Mouse (Mus musculus): ENCODE measurements around the gene Btrc. TPM values are rescaled to one million over a fixed set of nuclear protein-coding genes. Genes with fewer than 3 reads are reported as not detected.

Btrc gene
- polyA plus RNA-seq, 1 experiment from 2014 or later: 47.4 TPM

- 83% methylated on average over 5 of the region's 5 CpGs for WGBS
- Histone ChIP-seq H3K9me3 (no peaks in the 10 kb centered on the region), H3K27me3 (ENCODE audit: poor library complexity, severe bottlenecking) (0 out of 2 replicates have a peak, but pooled peaks cover 4% of the 10 kb centered on the region), H3K4me3 (no peak overlapping the region), H3K36me3 (replicated peaks) (peaks cover 46% of the 10 kb centered on the region), H3K4me1 (peaks cover 10% of the 10 kb centered on the region), H3K27ac (no peak overlapping the region)
- DNase-seq (ENCODE audit: extremely low spot score, low spot score): no peak
Observed at GRCm38 (mm10) chr19:45529294-45529693, 165.8 kb downstream of the Btrc start.

- Histone ChIP-seq H3K4me1 (peaks cover 21% of the 10 kb centered on the region), H3K4me3 (no peak overlapping the region), H3K27me3 (ENCODE audit: poor library complexity, severe bottlenecking) (peaks cover 14% of the 10 kb centered on the region), H3K36me3 (replicated peaks) (peaks cover 42% of the 10 kb centered on the region), H3K9me3 (no peaks in the 10 kb centered on the region), H3K27ac (no peak overlapping the region)
- 87% methylated on average over 15 of the region's 15 CpGs for WGBS
- DNase-seq (ENCODE audit: extremely low spot score, low spot score): no peak
Observed at GRCm38 (mm10) chr19:45530200-45530995, 166.9 kb downstream of the Btrc start.

- no peak overlapping the region for H3K27ac ChIP-seq
- no peaks in the 10 kb centered on the region for H3K9me3 ChIP-seq
- H3K4me1 ChIP-seq: peaks cover 26% of the 10 kb centered on the region
- H3K36me3 ChIP-seq (replicated peaks): peaks cover 41% of the 10 kb centered on the region
- peaks cover 26% of the 10 kb centered on the region for H3K27me3 ChIP-seq (ENCODE audit: poor library complexity, severe bottlenecking)
- WGBS: 76% methylated on average over 6 of the region's 6 CpGs
- no peak overlapping the region for H3K4me3 ChIP-seq
- DNase-seq (ENCODE audit: extremely low spot score, low spot score): no peak
Observed at GRCm38 (mm10) chr19:45531554-45531953, 168.0 kb downstream of the Btrc start.

- Histone ChIP-seq H3K27ac (no peak overlapping the region), H3K4me1 (peaks cover 26% of the 10 kb centered on the region), H3K27me3 (ENCODE audit: poor library complexity, severe bottlenecking) (peaks cover 42% of the 10 kb centered on the region), H3K36me3 (replicated peaks) (peaks cover 21% of the 10 kb centered on the region), H3K4me3 (no peak overlapping the region), H3K9me3 (no peaks in the 10 kb centered on the region)
- 83% methylated on average over 7 of the region's 7 CpGs for WGBS
- DNase-seq (ENCODE audit: extremely low spot score, low spot score): no peak
Observed at GRCm38 (mm10) chr19:45533617-45534016, 170.1 kb downstream of the Btrc start.

GRCm38 (mm10) chr19:45535214-45535735 lies 171.7 kb downstream of the Btrc start:
- WGBS: 88% methylated on average over 8 of the region's 8 CpGs
- peaks cover 58% of the 10 kb centered on the region for H3K27me3 ChIP-seq (ENCODE audit: poor library complexity, severe bottlenecking)

GRCm38 (mm10) chr19:45535929-45536328 lies 172.4 kb downstream of the Btrc start:
- no peaks in the 10 kb centered on the region for H3K9me3 ChIP-seq
- no peak overlapping the region for H3K27ac ChIP-seq
- H3K4me3 ChIP-seq: no peak overlapping the region
- peaks cover 29% of the 10 kb centered on the region for H3K4me1 ChIP-seq
- peaks cover 65% of the 10 kb centered on the region for H3K27me3 ChIP-seq (ENCODE audit: poor library complexity, severe bottlenecking)
- H3K36me3 ChIP-seq (replicated peaks): no peaks in the 10 kb centered on the region
- DNase-seq (ENCODE audit: extremely low spot score, low spot score): no peak
- 72% methylated on average over 6 of the region's 6 CpGs for WGBS

More at GRCm38 (mm10) chr19:45535214-45535735, 171.7 kb downstream of the Btrc start:
- H3K27ac ChIP-seq: no peak overlapping the region
- peaks cover 26% of the 10 kb centered on the region for H3K4me1 ChIP-seq
- H3K36me3 ChIP-seq (replicated peaks): peaks cover 4% of the 10 kb centered on the region; the same call in 1 of the 2 replicates
- no peak for DNase-seq (ENCODE audit: extremely low spot score, low spot score)
- H3K4me3 ChIP-seq: no peak overlapping the region
- no peaks in the 10 kb centered on the region for H3K9me3 ChIP-seq

GRCm38 (mm10) chr19:45537505-45537904 lies 174.0 kb downstream of the Btrc start:
- peaks cover 37% of the 10 kb centered on the region for H3K4me1 ChIP-seq
- 61% methylated on average over 1 of the region's 1 CpGs for WGBS
- peaks cover 80% of the 10 kb centered on the region for H3K27me3 ChIP-seq (ENCODE audit: poor library complexity, severe bottlenecking)
- no peak for DNase-seq (ENCODE audit: extremely low spot score, low spot score)
- H3K36me3 ChIP-seq (replicated peaks): no peaks in the 10 kb centered on the region
- no peak overlapping the region for H3K4me3 ChIP-seq
- H3K9me3 ChIP-seq: no peaks in the 10 kb centered on the region
- no peak overlapping the region for H3K27ac ChIP-seq

GRCm38 (mm10) chr19:45540657-45541408 lies 177.3 kb downstream of the Btrc start:
- no peak for DNase-seq (ENCODE audit: extremely low spot score, low spot score)
- Histone ChIP-seq H3K27ac (peak overlapping the region; percentile 75), H3K4me1 (peaks cover 33% of the 10 kb centered on the region), H3K9me3 (no peaks in the 10 kb centered on the region), H3K4me3 (peak overlapping the region; percentile 57), H3K36me3 (replicated peaks) (no peaks in the 10 kb centered on the region), H3K27me3 (ENCODE audit: poor library complexity, severe bottlenecking) (peaks cover 95% of the 10 kb centered on the region)
- WGBS: 23% methylated on average over 8 of the region's 8 CpGs

- Histone ChIP-seq H3K4me1 (peaks cover 33% of the 10 kb centered on the region), H3K36me3 (replicated peaks) (no peaks in the 10 kb centered on the region), H3K4me3 (peak overlapping the region; percentile 57), H3K27me3 (ENCODE audit: poor library complexity, severe bottlenecking) (peaks cover 95% of the 10 kb centered on the region), H3K27ac (peak overlapping the region; percentile 75), H3K9me3 (no peaks in the 10 kb centered on the region)
- under 1% methylated on average over 56 of the region's 58 CpGs for WGBS
- DNase-seq (ENCODE audit: extremely low spot score, low spot score): peak; percentile 65
Observed at GRCm38 (mm10) chr19:45541409-45542041, 178.0 kb downstream of the Btrc start.

GRCm38 (mm10) chr19:45542061-45542460 lies 178.5 kb downstream of the Btrc start:
- no peak for DNase-seq (ENCODE audit: extremely low spot score, low spot score)
- H3K4me3 ChIP-seq: peak overlapping the region; percentile 57
- no peaks in the 10 kb centered on the region for H3K36me3 ChIP-seq (replicated peaks)
- H3K27me3 ChIP-seq (ENCODE audit: poor library complexity, severe bottlenecking): peaks cover 97% of the 10 kb centered on the region
- H3K9me3 ChIP-seq: no peaks in the 10 kb centered on the region
- peaks cover 33% of the 10 kb centered on the region for H3K4me1 ChIP-seq
- H3K27ac ChIP-seq: peak overlapping the region; percentile 75
- 11% methylated on average over 3 of the region's 3 CpGs for WGBS

- H3K4me3 ChIP-seq: peak overlapping the region; percentile 48
- whole genome bisulfite sequencing: under 1% methylated on average over 24 of the region's 26 CpGs
- H3K4me1 ChIP-seq: peaks cover 48% of the 10 kb centered on the region
- DNase-seq (ENCODE audit: extremely low spot score, low spot score): no peak
- H3K27ac ChIP-seq: no peak overlapping the region
- no peaks in the 10 kb centered on the region for H3K36me3 ChIP-seq (replicated peaks)
- peaks cover 100% of the 10 kb centered on the region for H3K27me3 ChIP-seq (ENCODE audit: poor library complexity, severe bottlenecking)
- H3K9me3 ChIP-seq: no peaks in the 10 kb centered on the region
Observed at GRCm38 (mm10) chr19:45544152-45544924, 180.8 kb downstream of the Btrc start.

GRCm38 (mm10) chr19:45544925-45545321 lies 181.4 kb downstream of the Btrc start:
- Histone ChIP-seq H3K27me3 (ENCODE audit: poor library complexity, severe bottlenecking) (peaks cover 100% of the 10 kb centered on the region), H3K9me3 (no peaks in the 10 kb centered on the region), H3K4me1 (peaks cover 53% of the 10 kb centered on the region), H3K27ac (peak overlapping the region; percentile 31; the same call in 1 of the 2 replicates), H3K4me3 (peak overlapping the region; percentile 48), H3K36me3 (replicated peaks) (no peaks in the 10 kb centered on the region)
- under 1% methylated on average over 30 of the region's 30 CpGs for WGBS
- DNase-seq (ENCODE audit: extremely low spot score, low spot score): peak; percentile 84

Measured in forebrain, embryonic 10.5 days (tissue).